Mouse (Mus musculus) stomach, embryonic 15.5 days (tissue): Measurements from ENCODE around the gene Gm11237. TPM values are rescaled to one million over a fixed set of nuclear protein-coding genes. Genes with fewer than 3 reads are reported as not detected.
"Not testable (repeated sequence)": the region's sequence is repeated elsewhere in the genome, so short reads cannot be mapped to it uniquely, and the experiment has no call there.

Source experiments
- ATAC-seq: fragments of 200-750 bp; cut with Nextera tagmentation; 2 replicates; pipeline ENCODE4 v1.8.0; 2017; ENCODE audit warnings: low read depth, moderate number of reproducible peaks, moderate TSS enrichment; ENCODE audit not compliant: insufficient read depth, low FRiP score
- H3K27ac ChIP-seq: fragments of 300-500 bp; sonication (generic); 2 replicates; pipeline ENCODE4 v1.5.1; 2015; ENCODE audit warnings: mild to moderate bottlenecking, inconsistent platforms
- H3K27me3 ChIP-seq: fragments of 300-500 bp; sonication (generic); replicated peaks from 2 replicates; pipeline ENCODE4 v1.6.1; 2015; ENCODE audit warnings: inconsistent platforms
- H3K36me3 ChIP-seq: fragments of 300-500 bp; sonication (generic); 2 replicates; pipeline ENCODE4 v1.6.1; 2015; ENCODE audit warnings: inconsistent platforms
- H3K4me1 ChIP-seq: fragments of 300-500 bp; sonication (generic); 2 replicates; pipeline ENCODE4 v1.6.1; 2015; ENCODE audit warnings: inconsistent platforms
- H3K4me2 ChIP-seq: fragments of 300-500 bp; sonication (generic); 2 replicates; pipeline ENCODE4 v1.6.1; 2015; ENCODE audit warnings: mild to moderate bottlenecking, inconsistent platforms
- H3K4me3 ChIP-seq: fragments of 300-500 bp; sonication (generic); replicated peaks from 2 replicates; pipeline ENCODE4 v1.5.1; 2015; ENCODE audit warnings: inconsistent platforms
- H3K9ac ChIP-seq: fragments of 300-500 bp; sonication (generic); 2 replicates; pipeline ENCODE4 v1.6.1; 2015; ENCODE audit warnings: inconsistent platforms
- H3K9me3 ChIP-seq: fragments of 300-500 bp; sonication (generic); 2 replicates; pipeline ENCODE4 v1.6.1; 2016; ENCODE audit warnings: inconsistent platforms
- WGBS: fragments of 180-500 bp; shearing (Covaris S2); methylation state at CpG from one replicate; pipeline ENCODE4 v1.1.7; 2015; 5-methylcytosine and 5-hydroxymethylcytosine counted together
- polyA plus RNA-seq: library from polyadenylated mRNA; unstranded; fragments of >200 nt; fragmentation: Nextera tagmentation; extraction: Ambion mirVana; gene quantifications from 2 replicates; pipeline ENCODE4 v1.2.1, GENCODE M21; 2015

The Gm11237 gene
- not detected in 2 replicates for polyA plus RNA-seq

DNA sequence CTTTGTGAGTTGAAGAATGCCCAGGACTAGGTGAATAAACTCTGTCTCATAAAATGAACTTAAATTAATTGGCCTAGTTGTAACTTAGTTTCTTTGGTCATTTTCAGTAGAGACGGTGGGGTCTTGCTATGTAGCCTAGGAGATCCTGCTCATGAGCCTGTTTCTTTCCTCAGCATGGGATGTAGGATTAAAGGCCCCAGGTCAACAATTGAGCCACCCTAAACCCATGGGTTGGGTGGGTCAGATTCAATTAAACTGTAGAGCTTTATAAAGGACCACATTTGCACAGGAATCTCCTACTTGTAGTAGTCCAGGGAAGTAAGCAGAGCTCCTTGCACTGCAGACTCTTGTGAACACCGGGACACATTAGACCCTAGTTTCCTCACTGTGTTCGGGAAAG, at the start of gene Gm11237:
Gm11237 (plus strand) TSS at position 301 of the 400 bp plus-strand sequence.
- not testable (repeated sequence) for H3K4me3 ChIP-seq

DNA sequence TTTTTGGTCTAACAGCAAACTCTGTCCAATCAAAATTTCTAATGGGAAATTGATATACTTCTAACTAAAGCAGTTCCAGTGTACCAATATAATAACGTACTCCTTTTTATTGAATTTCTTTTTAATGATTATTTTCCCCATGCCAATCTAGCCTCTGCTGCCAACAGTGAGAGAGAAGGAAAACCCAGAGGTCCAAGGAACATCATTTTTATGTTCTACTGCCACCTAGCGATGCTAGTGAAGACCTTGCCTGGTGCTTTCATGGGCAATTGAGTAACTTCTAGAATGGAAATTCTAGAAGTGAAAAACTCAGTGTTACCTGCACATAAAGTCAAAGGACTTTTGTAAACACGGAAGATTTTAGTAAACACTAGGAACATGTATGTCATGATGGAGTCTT, 23.5 kb upstream of the Gm11237 start:
- no peaks in the 10 kb centered on the region for H3K9me3 ChIP-seq
- no peak overlapping the region for H3K27ac ChIP-seq
- no peak for ATAC-seq
- WGBS = 9% methylated on average over 3 of the region's 3 CpGs
- no peak overlapping the region for H3K4me3 ChIP-seq
- no peaks in the 10 kb centered on the region for H3K4me1 ChIP-seq
- no peaks in the 10 kb centered on the region for H3K27me3 ChIP-seq
- no peak overlapping the region for H3K9ac ChIP-seq
- no peak overlapping the region for H3K4me2 ChIP-seq
- no peaks in the 10 kb centered on the region for H3K36me3 ChIP-seq

More for the DNA sequence above, at the start of gene Gm11237:
- H3K4me1 ChIP-seq, H3K27ac ChIP-seq, H3K9ac ChIP-seq, H3K9me3 ChIP-seq, H3K4me2 ChIP-seq, H3K36me3 ChIP-seq, H3K27me3 ChIP-seq, ATAC-seq: not testable (repeated sequence)
- WGBS = no CpG with 5 or more reads among the region's 3 CpGs

DNA sequence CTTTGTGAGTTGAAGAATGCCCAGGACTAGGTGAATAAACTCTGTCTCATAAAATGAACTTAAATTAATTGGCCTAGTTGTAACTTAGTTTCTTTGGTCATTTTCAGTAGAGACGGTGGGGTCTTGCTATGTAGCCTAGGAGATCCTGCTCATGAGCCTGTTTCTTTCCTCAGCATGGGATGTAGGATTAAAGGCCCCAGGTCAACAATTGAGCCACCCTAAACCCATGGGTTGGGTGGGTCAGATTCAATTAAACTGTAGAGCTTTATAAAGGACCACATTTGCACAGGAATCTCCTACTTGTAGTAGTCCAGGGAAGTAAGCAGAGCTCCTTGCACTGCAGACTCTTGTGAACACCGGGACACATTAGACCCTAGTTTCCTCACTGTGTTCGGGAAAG, 15.2 kb upstream of the Gm11237 start, which contains the start of gene Gm11238:
Gm11238 (plus strand) TSS at position 301 of the 400 bp plus-strand sequence.
- H3K4me1 ChIP-seq, H3K27ac ChIP-seq, H3K4me2 ChIP-seq, ATAC-seq, H3K9me3 ChIP-seq, H3K9ac ChIP-seq, H3K4me3 ChIP-seq, H3K27me3 ChIP-seq, H3K36me3 ChIP-seq: not testable (repeated sequence)
- WGBS = no CpG with 5 or more reads among the region's 3 CpGs

DNA sequence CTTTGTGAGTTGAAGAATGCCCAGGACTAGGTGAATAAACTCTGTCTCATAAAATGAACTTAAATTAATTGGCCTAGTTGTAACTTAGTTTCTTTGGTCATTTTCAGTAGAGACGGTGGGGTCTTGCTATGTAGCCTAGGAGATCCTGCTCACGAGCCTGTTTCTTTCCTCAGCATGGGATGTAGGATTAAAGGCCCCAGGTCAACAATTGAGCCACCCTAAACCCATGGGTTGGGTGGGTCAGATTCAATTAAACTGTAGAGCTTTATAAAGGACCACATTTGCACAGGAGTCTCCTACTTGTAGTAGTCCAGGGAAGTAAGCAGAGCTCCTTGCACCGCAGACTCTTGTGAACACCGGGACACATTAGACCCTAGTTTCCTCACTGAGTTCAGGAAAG, 15.0 kb downstream of the Gm11237 start, which contains the start of gene Gm11236:
Gm11236 (plus strand) TSS at position 301 of the 400 bp plus-strand sequence.
- not testable (repeated sequence) for H3K27me3 ChIP-seq, ATAC-seq, H3K9ac ChIP-seq, H3K4me2 ChIP-seq, H3K27ac ChIP-seq, H3K36me3 ChIP-seq, H3K4me1 ChIP-seq, H3K9me3 ChIP-seq, H3K4me3 ChIP-seq
- WGBS = no CpG with 5 or more reads among the region's 4 CpGs

DNA sequence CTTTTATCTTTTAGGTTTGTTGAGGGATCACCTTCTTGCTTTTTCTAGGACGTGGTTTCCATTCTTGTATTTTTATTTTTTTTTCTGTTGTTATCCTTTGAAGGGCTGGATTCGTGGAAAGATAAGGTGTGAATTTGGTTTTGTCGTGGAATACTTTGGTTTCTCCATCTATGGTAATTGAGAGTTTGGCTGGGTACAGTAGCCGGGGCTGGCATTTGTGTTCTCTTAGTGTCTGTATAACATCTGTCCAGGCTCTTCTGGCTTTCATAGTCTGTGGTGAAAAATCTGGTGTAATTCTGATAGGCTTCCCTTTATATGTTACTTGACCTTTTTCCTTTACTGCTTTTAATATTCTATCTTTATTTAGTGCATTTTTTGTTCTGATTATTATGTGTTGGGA, 39.1 kb downstream of the Gm11237 start:
- H3K4me3 ChIP-seq, H3K4me1 ChIP-seq, H3K27me3 ChIP-seq, H3K4me2 ChIP-seq, H3K9ac ChIP-seq, H3K36me3 ChIP-seq, H3K9me3 ChIP-seq, H3K27ac ChIP-seq, ATAC-seq: not testable (repeated sequence)
- 68% methylated on average over 4 of the region's 4 CpGs for WGBS

DNA sequence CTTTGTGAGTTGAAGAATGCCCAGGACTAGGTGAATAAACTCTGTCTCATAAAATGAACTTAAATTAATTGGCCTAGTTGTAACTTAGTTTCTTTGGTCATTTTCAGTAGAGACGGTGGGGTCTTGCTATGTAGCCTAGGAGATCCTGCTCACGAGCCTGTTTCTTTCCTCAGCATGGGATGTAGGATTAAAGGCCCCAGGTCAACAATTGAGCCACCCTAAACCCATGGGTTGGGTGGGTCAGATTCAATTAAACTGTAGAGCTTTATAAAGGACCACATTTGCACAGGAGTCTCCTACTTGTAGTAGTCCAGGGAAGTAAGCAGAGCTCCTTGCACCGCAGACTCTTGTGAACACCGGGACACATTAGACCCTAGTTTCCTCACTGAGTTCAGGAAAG, 45.3 kb downstream of the Gm11237 start, which contains the start of gene Gm11239:
Gm11239 (plus strand) TSS at position 301 of the 400 bp plus-strand sequence.
- H3K36me3 ChIP-seq, H3K4me3 ChIP-seq, H3K27ac ChIP-seq, H3K4me2 ChIP-seq, ATAC-seq, H3K4me1 ChIP-seq, H3K27me3 ChIP-seq, H3K9me3 ChIP-seq, H3K9ac ChIP-seq: not testable (repeated sequence)
- no CpG with 5 or more reads among the region's 4 CpGs for WGBS

Other genes with a start within 250 kb of the Gm11237 start
- not detected in 2 replicates for gene Gm11487, start 217.9 kb upstream of the Gm11237 start, polyA plus RNA-seq
- not detected in 2 replicates for gene Gm11238, start 15.1 kb upstream of the Gm11237 start, polyA plus RNA-seq
- not detected in 2 replicates for gene Gm11236, start 15.1 kb downstream of the Gm11237 start, polyA plus RNA-seq
- not detected in 2 replicates for gene Gm11239, start 45.4 kb downstream of the Gm11237 start, polyA plus RNA-seq
- not detected in 2 replicates for gene Gm428, start 60.5 kb downstream of the Gm11237 start, polyA plus RNA-seq
- gene Rasef, start 168.0 kb downstream of the Gm11237 start, polyA plus RNA-seq = 7.7 and 8.4 TPM in 2 replicates